Mouse (Mus musculus) embryonic stem cell, embryonic (primary cell): Measurements from ENCODE around the gene Galnt18.

Experiments used
- CTCF ChIA-PET, 4 experiments: fragments of 300-600 bp in 2 of 4; fragments of 350-600 bp in 2 of 4; sonication (Branson Sonifier 250); formaldehyde crosslinking; loops; one replicate each; lab custom pipeline; 2022; ENCODE audit warnings: inconsistent platforms in 2 of 4; lab: Charles Lee
- POLR2A ChIA-PET, 4 experiments: fragments of 300-600 bp in 2 of 4; fragments of 350-600 bp in 2 of 4; sonication (Branson Sonifier 250); formaldehyde crosslinking; loops; one replicate each; lab custom pipeline; 2022; ENCODE audit warnings: antibody characterized with exemption in 4 of 4, inconsistent platforms in 1 of 4; lab: Charles Lee

Galnt18 gene

GRCm38 (mm10) chr7:111778212-111778611 lies 1.6 kb downstream of the Galnt18 start:
- POLR2A ChIA-PET: interaction anchor here in 2 of 4 experiments (0.8 to 1.3 kb wide), 3 partner anchors 10 to 128 kb away, joined by 3 read pairs; no protein-coding TSS in a partner anchor
- CTCF ChIA-PET: no interaction called here

GRCm38 (mm10) chr7:111777186-111777585 lies 2.6 kb downstream of the Galnt18 start:
- ChIA-PET POLR2A (no interaction called here), CTCF (no interaction called here)

- CTCF ChIA-PET: no interaction called here
- POLR2A ChIA-PET: no interaction called here
Observed at GRCm38 (mm10) chr7:111776160-111776559, 3.6 kb downstream of the Galnt18 start.

- ChIA-PET CTCF (no interaction called here), POLR2A (interaction anchor here in 1 of 4 experiments (0.5 kb wide), 1 partner anchor 36 kb away, joined by 10 read pairs; no protein-coding TSS in a partner anchor)
Observed at GRCm38 (mm10) chr7:111772398-111772797, 7.4 kb downstream of the Galnt18 start.

- ChIA-PET CTCF (no interaction called here), POLR2A (no interaction called here)
Observed at GRCm38 (mm10) chr7:111771251-111771801, 8.5 kb downstream of the Galnt18 start.

GRCm38 (mm10) chr7:111770585-111770984 lies 9.2 kb downstream of the Galnt18 start:
- ChIA-PET POLR2A (no interaction called here), CTCF (no interaction called here)

- ChIA-PET POLR2A (no interaction called here), CTCF (interaction anchor here in 1 of 4 experiments (0.5 kb wide), 1 partner anchor 463 kb away, joined by 3 read pairs; no protein-coding TSS in a partner anchor)
Observed at GRCm38 (mm10) chr7:111766145-111766767, 13.5 kb downstream of the Galnt18 start.

- POLR2A ChIA-PET: no interaction called here
- CTCF ChIA-PET: no interaction called here
Observed at GRCm38 (mm10) chr7:111762754-111763153, 17.0 kb downstream of the Galnt18 start.

- POLR2A ChIA-PET: no interaction called here
- CTCF ChIA-PET: no interaction called here
Observed at GRCm38 (mm10) chr7:111748571-111749071, 31.2 kb downstream of the Galnt18 start.

- CTCF ChIA-PET: no interaction called here
- POLR2A ChIA-PET: interaction anchor here in 3 of 4 experiments (0.5 to 1.6 kb wide), 13 partner anchors 9 to 1624 kb away, joined by 3 to 7 read pairs (median 3); partner anchors contain the start of genes Eif4g2 (in 2 of the 3) and Btbd10 (in 1 of the 3)
Observed at GRCm38 (mm10) chr7:111744770-111745169, 35.0 kb downstream of the Galnt18 start.

- ChIA-PET CTCF (no interaction called here), POLR2A (no interaction called here)
Observed at GRCm38 (mm10) chr7:111741595-111741994, 38.2 kb downstream of the Galnt18 start.

GRCm38 (mm10) chr7:111740091-111740490 lies 39.7 kb downstream of the Galnt18 start:
- POLR2A ChIA-PET: interaction anchor here in 1 of 4 experiments (0.5 kb wide), 1 partner anchor 275 kb away, joined by 3 read pairs; no protein-coding TSS in a partner anchor
- CTCF ChIA-PET: no interaction called here

- POLR2A ChIA-PET: no interaction called here
- CTCF ChIA-PET: no interaction called here
Observed at GRCm38 (mm10) chr7:111739371-111739765, 40.4 kb downstream of the Galnt18 start.

GRCm38 (mm10) chr7:111738456-111739370 lies 41.1 kb downstream of the Galnt18 start:
- CTCF ChIA-PET: no interaction called here
- POLR2A ChIA-PET: no interaction called here

- ChIA-PET POLR2A (no interaction called here), CTCF (interaction anchor here in 1 of 4 experiments (0.7 kb wide), 1 partner anchor 115 kb away, joined by 9 read pairs; no protein-coding TSS in a partner anchor)
Observed at GRCm38 (mm10) chr7:111737426-111737825, 42.4 kb downstream of the Galnt18 start.

- ChIA-PET CTCF (no interaction called here), POLR2A (interaction anchor here in 1 of 4 experiments (0.6 kb wide), 1 partner anchor 1514 kb away, joined by 4 read pairs; no protein-coding TSS in a partner anchor)
Observed at GRCm38 (mm10) chr7:111736365-111736764, 43.4 kb downstream of the Galnt18 start.

GRCm38 (mm10) chr7:111730346-111731269 lies 49.2 kb downstream of the Galnt18 start:
- CTCF ChIA-PET: interaction anchor here in 1 of 4 experiments (0.6 kb wide), 1 partner anchor 567 kb away, joined by 4 read pairs; no protein-coding TSS in a partner anchor
- POLR2A ChIA-PET: no interaction called here

- ChIA-PET CTCF (interaction anchor here in 1 of 4 experiments (0.6 kb wide), 1 partner anchor 296 kb away, joined by 3 read pairs; no protein-coding TSS in a partner anchor), POLR2A (no interaction called here)
Observed at GRCm38 (mm10) chr7:111726928-111727327, 52.8 kb downstream of the Galnt18 start.
